Mouse (Mus musculus) forebrain, embryonic 11.5 days (tissue): ENCODE data around the gene Dgcr8. TPM values are rescaled to one million over a fixed set of nuclear protein-coding genes. Genes with fewer than 3 reads are reported as not detected.

Source experiments
- ATAC-seq: fragments of 200-750 bp; cut with Nextera tagmentation; replicated peaks from 2 replicates; pipeline ENCODE4 v1.8.0; 2017; ENCODE audit warnings: moderate TSS enrichment; ENCODE audit not compliant: low FRiP score
- DNase-seq: peaks from one replicate; pipeline ENCODE4 v3.0.0-alpha.2; 2017; ENCODE audit warnings: low spot score
- H3K27ac ChIP-seq: fragments of 300-500 bp; sonication (generic); 2 replicates; pipeline ENCODE4 v1.5.1; 2014; ENCODE audit warnings: low read depth, low read length
- H3K27me3 ChIP-seq: fragments of 300-500 bp; sonication (generic); 2 replicates; pipeline ENCODE4 v1.6.1; 2014; ENCODE audit warnings: mild to moderate bottlenecking, low read length, mixed read lengths; ENCODE audit not compliant: control insufficient read depth, insufficient read depth
- H3K36me3 ChIP-seq: fragments of 300-500 bp; sonication (generic); 2 replicates; pipeline ENCODE4 v1.6.1; 2014; ENCODE audit warnings: mild to moderate bottlenecking, low read length, moderate library complexity, mixed read lengths; ENCODE audit not compliant: control insufficient read depth, insufficient read depth
- H3K4me1 ChIP-seq: fragments of 300-500 bp; sonication (generic); replicated peaks from 2 replicates; pipeline ENCODE4 v1.6.1; 2014; ENCODE audit warnings: low read length, mixed read lengths; ENCODE audit not compliant: control insufficient read depth, insufficient read depth
- H3K4me2 ChIP-seq: fragments of 300-500 bp; sonication (generic); 2 replicates; pipeline ENCODE4 v1.6.1; 2014; ENCODE audit warnings: low read depth, mild to moderate bottlenecking, low read length, moderate library complexity, mixed read lengths; ENCODE audit not compliant: severe bottlenecking
- H3K4me3 ChIP-seq: fragments of 300-500 bp; sonication (generic); 2 replicates; pipeline ENCODE4 v1.5.1; 2014; ENCODE audit warnings: low read depth, low read length
- H3K9ac ChIP-seq: fragments of 300-500 bp; sonication (generic); 2 replicates; pipeline ENCODE4 v1.6.1; 2014; ENCODE audit warnings: low read length
- H3K9me3 ChIP-seq: fragments of 300-500 bp; sonication (generic); 2 replicates; pipeline ENCODE4 v1.6.1; 2016; ENCODE audit warnings: low read length, mixed read lengths; ENCODE audit not compliant: control insufficient read depth
- WGBS: fragments of 180-500 bp; shearing (Covaris S2); extraction: QIAGEN DNeasy Blood & Tissue Kit; methylation state at CpG from one replicate; pipeline ENCODE4 v1.1.7; 2014; 5-methylcytosine and 5-hydroxymethylcytosine counted together
- polyA plus RNA-seq: library from polyadenylated mRNA; unstranded; fragments of >200 nt; fragmentation: Nextera tagmentation; extraction: Ambion mirVana; gene quantifications from 2 replicates; pipeline ENCODE4 v1.2.1, GENCODE M21; 2014

Dgcr8 gene
- polyA plus RNA-seq, 1 experiment from 2014 or later: 52.4 TPM

GRCm38 (mm10) chr16:18258221-18258620 lies 30.8 kb downstream of the Dgcr8 start, which contains the start of gene Gm49776:
Gm49776 (minus strand) TSS chr16:18258321.
- no peaks in the 10 kb centered on the region for H3K9me3 ChIP-seq
- WGBS: 98% methylated on average over 2 of the region's 2 CpGs
- H3K27ac ChIP-seq: no peak within 1 kb of the TSS
- H3K4me1 ChIP-seq: no peaks in the 10 kb centered on the region
- DNase-seq: peak; percentile 23
- peaks cover 59% of the 10 kb centered on the region for H3K36me3 ChIP-seq
- no peaks in the 10 kb centered on the region for H3K27me3 ChIP-seq
- H3K9ac ChIP-seq: no peak within 1 kb of the TSS
- no peak for ATAC-seq
- no peak within 1 kb of the TSS for H3K4me2 ChIP-seq
- no peak within 1 kb of the TSS for H3K4me3 ChIP-seq

DNA sequence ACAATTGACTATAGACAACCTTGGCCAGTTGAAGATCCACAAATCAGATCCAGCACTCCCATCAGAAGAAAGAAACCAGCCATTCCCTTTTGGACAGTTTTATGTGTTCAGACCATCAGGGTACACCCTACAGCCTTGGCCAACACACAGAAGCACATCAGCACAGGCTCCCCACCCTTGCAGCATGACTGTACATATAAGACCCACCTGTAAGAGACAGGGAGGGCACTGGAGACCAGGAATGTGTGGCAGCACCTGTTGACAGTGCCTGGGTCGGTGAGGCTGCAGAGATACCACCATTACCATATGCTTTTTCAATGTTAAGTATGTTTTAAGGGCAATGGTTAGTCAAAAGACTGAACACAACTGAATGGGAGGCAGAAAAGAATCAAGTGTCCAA lies 35.2 kb downstream of the Dgcr8 start:
- Histone ChIP-seq H3K9ac (no peak overlapping the region), H3K36me3 (peaks cover 31% of the 10 kb centered on the region), H3K4me3 (no peak overlapping the region)

GRCm38 (mm10) chr16:18252736-18253135 lies 36.3 kb downstream of the Dgcr8 start:
- peak; percentile 51 for DNase-seq
- Histone ChIP-seq H3K4me1 (peaks cover 13% of the 10 kb centered on the region), H3K9me3 (no peaks in the 10 kb centered on the region), H3K27me3 (no peaks in the 10 kb centered on the region), H3K4me3 (no peak overlapping the region), H3K9ac (no peak overlapping the region), H3K4me2 (no peak overlapping the region), H3K36me3 (peaks cover 23% of the 10 kb centered on the region), H3K27ac (no peak overlapping the region)
- WGBS: 88% methylated on average over 6 of the region's 6 CpGs
- ATAC-seq: no peak

More for the DNA sequence above, 35.2 kb downstream of the Dgcr8 start:
- no peaks in the 10 kb centered on the region for H3K27me3 ChIP-seq
- no peak overlapping the region for H3K4me2 ChIP-seq
- H3K4me1 ChIP-seq: peaks cover 13% of the 10 kb centered on the region
- 91% methylated on average over 1 of the region's 1 CpGs for WGBS
- DNase-seq (peak; percentile 48), ATAC-seq (no peak)
- no peak overlapping the region for H3K27ac ChIP-seq
- H3K9me3 ChIP-seq: no peaks in the 10 kb centered on the region

DNA sequence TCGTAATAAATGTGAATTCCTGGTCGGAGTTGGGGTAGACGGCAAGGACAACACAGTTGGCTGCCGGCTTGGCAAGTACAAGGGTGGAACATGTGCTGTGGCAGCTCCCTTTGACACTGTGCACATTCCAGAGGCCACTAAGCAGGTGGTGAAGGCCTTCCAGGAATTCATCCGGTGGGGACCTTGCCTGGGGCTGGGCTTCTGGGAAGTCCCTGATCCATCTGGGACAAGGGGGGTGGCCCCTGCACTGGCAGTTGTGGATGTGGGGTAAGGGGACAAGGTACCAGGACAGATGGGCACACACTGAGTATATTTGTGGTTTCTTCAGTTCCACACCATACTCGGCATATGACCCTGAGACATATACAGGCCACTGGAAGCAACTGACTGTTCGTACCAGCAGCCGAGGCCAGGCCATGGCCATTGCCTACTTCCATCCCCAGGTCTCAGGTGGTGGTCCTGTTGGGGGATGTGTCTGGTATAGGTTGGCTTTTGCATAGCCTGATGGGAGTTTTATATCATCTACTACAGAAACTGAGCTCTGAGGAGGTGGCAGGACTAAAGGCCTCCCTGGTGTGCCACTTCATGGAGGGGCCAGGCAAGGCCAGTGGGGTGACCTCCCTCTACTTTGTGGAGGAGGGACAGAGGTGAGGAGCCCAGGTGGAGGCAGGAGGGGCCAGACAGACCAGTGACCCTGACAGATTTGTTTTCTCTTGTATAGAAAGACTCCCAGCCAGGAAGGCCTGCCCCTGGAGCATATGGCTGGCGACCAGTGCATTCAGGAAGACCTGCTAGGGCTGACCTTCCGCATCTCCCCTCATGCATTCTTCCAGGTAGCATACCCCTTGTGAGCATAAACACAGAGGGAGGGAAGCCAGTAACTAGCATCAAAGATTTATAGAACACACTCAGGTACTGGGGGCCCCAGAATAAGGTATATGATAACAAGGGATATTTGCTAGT lies 37.9 kb downstream of the Dgcr8 start:
- no peak for ATAC-seq
- DNase-seq: peak; percentile 68
- peak overlapping the region; percentile 4; the same call in 1 of the 2 replicates for H3K9ac ChIP-seq
- no peaks in the 10 kb centered on the region for H3K9me3 ChIP-seq
- no peak overlapping the region for H3K27ac ChIP-seq
- H3K36me3 ChIP-seq: peaks cover 17% of the 10 kb centered on the region
- WGBS: 75% methylated on average over 10 of the region's 10 CpGs
- peak overlapping the region; percentile 97 for H3K4me3 ChIP-seq
- peak overlapping the region; percentile 89; the same call in 1 of the 2 replicates for H3K4me2 ChIP-seq
- H3K27me3 ChIP-seq: no peaks in the 10 kb centered on the region
- peaks cover 15% of the 10 kb centered on the region for H3K4me1 ChIP-seq

DNA sequence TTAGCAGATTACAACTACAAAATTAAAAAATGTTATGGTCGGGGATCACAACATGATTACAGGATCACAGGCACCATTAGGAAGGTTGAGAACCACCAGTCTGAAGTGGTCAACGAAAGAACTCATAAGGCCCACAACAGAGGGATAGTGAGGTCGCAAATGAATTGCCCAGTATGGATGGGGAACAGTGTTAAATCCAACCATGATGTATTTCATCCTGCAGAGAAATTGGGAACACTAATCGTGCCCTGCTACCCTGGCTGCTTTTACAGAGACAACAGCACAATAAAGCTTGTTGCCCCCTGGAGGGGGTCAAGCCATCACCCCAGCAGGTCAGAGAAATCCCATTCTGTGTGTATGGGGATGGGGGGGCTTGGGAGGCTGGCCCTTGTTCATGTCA lies 38.8 kb downstream of the Dgcr8 start:
- no peaks in the 10 kb centered on the region for H3K27me3 ChIP-seq
- H3K4me3 ChIP-seq: peak overlapping the region; percentile 97
- 56% methylated on average over 4 of the region's 4 CpGs for WGBS
- H3K9ac ChIP-seq: peak overlapping the region; percentile 74
- peaks cover 17% of the 10 kb centered on the region for H3K36me3 ChIP-seq
- peaks cover 16% of the 10 kb centered on the region for H3K4me1 ChIP-seq
- H3K9me3 ChIP-seq: no peaks in the 10 kb centered on the region
- H3K4me2 ChIP-seq: peak overlapping the region; percentile 89
- no peak overlapping the region for H3K27ac ChIP-seq
- no peak for ATAC-seq
- DNase-seq: peak; percentile 54

GRCm38 (mm10) chr16:18249364-18249967 lies 39.6 kb downstream of the Dgcr8 start:
- Histone ChIP-seq H3K9ac (peak overlapping the region; percentile 74), H3K27ac (peak overlapping the region; percentile 77), H3K36me3 (peaks cover 24% of the 10 kb centered on the region), H3K4me1 (peaks cover 16% of the 10 kb centered on the region), H3K27me3 (no peaks in the 10 kb centered on the region), H3K9me3 (no peaks in the 10 kb centered on the region), H3K4me3 (peak overlapping the region; percentile 97), H3K4me2 (peak overlapping the region; percentile 89)
- 14% methylated on average over 27 of the region's 27 CpGs for WGBS
- no peak; the same call in 1 of the 2 replicates for ATAC-seq
- peak; percentile 75 for DNase-seq

GRCm38 (mm10) chr16:18248433-18249363 lies 40.3 kb downstream of the Dgcr8 start, which contains the start of the genes Trmt2a and Ranbp1:
Trmt2a (plus strand) TSS chr16:18248679.
Ranbp1 (minus strand) TSS chr16:18248732.
- no peaks in the 10 kb centered on the region for H3K27me3 ChIP-seq
- H3K9me3 ChIP-seq: no peaks in the 10 kb centered on the region
- H3K9ac ChIP-seq: peak within 1 kb of the TSS; percentile 99
- H3K4me1 ChIP-seq: peaks cover 16% of the 10 kb centered on the region
- DNase-seq: peak; percentile 100
- H3K36me3 ChIP-seq: peaks cover 25% of the 10 kb centered on the region
- ATAC-seq: peak; percentile 97
- peak within 1 kb of the TSS; percentile 89 for H3K4me2 ChIP-seq
- peak within 1 kb of the TSS; percentile 89 for H3K27ac ChIP-seq
- H3K4me3 ChIP-seq: peak within 1 kb of the TSS; percentile 97
- WGBS: under 1% methylated on average over 99 of the region's 102 CpGs
